Mouse (Mus musculus) midbrain, postnatal 0 days (tissue): ENCODE data around the gene Itga8. TPM values are rescaled to one million over a fixed set of nuclear protein-coding genes. Genes with fewer than 3 reads are reported as not detected.

Source experiments
- ATAC-seq: fragments of 200-750 bp; cut with Nextera tagmentation; 2 replicates; pipeline ENCODE4 v1.8.0; 2017; ENCODE audit warnings: moderate number of reproducible peaks, mild to moderate bottlenecking, moderate TSS enrichment, moderate library complexity; ENCODE audit not compliant: low FRiP score
- DNase-seq: peaks from one replicate; pipeline ENCODE4 v3.0.0-alpha.2; 2015; ENCODE audit warnings: low spot score
- H3K27ac ChIP-seq: fragments of 300-500 bp; sonication (generic); 2 replicates; pipeline ENCODE4 v1.5.1; 2014; ENCODE audit warnings: low read depth, mild to moderate bottlenecking, low read length, mixed read lengths
- H3K27me3 ChIP-seq: fragments of 300-500 bp; sonication (generic); 2 replicates; pipeline ENCODE4 v1.6.1; 2014; ENCODE audit warnings: low read length, control low read depth, mixed read lengths; ENCODE audit not compliant: insufficient read depth
- H3K36me3 ChIP-seq: fragments of 300-500 bp; sonication (generic); 2 replicates; pipeline ENCODE4 v1.6.1; 2014; ENCODE audit warnings: low read length, control low read depth, mixed read lengths; ENCODE audit not compliant: insufficient read depth
- H3K4me1 ChIP-seq: fragments of 300-500 bp; sonication (generic); 2 replicates; pipeline ENCODE4 v1.6.1; 2014; ENCODE audit warnings: mild to moderate bottlenecking, control low read depth, antibody characterized with exemption, low read length, mixed read lengths; ENCODE audit not compliant: insufficient read depth
- H3K4me2 ChIP-seq: fragments of 300-500 bp; sonication (generic); 2 replicates; pipeline ENCODE4 v1.6.1; 2014; ENCODE audit warnings: low read depth, mild to moderate bottlenecking, low read length, mixed read lengths; ENCODE audit not compliant: poor library complexity, severe bottlenecking
- H3K4me3 ChIP-seq: fragments of 300-500 bp; sonication (generic); 2 replicates; pipeline ENCODE4 v1.5.1; 2014; ENCODE audit warnings: low read depth, mild to moderate bottlenecking, low read length, moderate library complexity
- H3K9ac ChIP-seq: fragments of 300-500 bp; sonication (generic); replicated peaks from 2 replicates; pipeline ENCODE4 v1.6.1; 2014; ENCODE audit warnings: mild to moderate bottlenecking, low read length, moderate library complexity, mixed read lengths; ENCODE audit not compliant: poor library complexity, severe bottlenecking
- H3K9me3 ChIP-seq: fragments of 300-500 bp; sonication (generic); 2 replicates; pipeline ENCODE4 v1.6.1; 2016; ENCODE audit warnings: low read length, control low read depth
- CTCF ChIP-seq: IDR thresholded peaks from 2 replicates; pipeline ENCODE4 v1.5.1; 2016; ENCODE audit warnings: antibody characterized with exemption, mild to moderate bottlenecking
- WGBS: fragments of 180-500 bp; shearing (Covaris S2); extraction: QIAGEN DNeasy Blood & Tissue Kit; methylation state at CpG from one replicate; pipeline ENCODE4 v1.1.7; 2014; 5-methylcytosine and 5-hydroxymethylcytosine counted together
- polyA plus RNA-seq: library from polyadenylated mRNA; unstranded; fragments of >200 nt; fragmentation: Nextera tagmentation; extraction: Ambion mirVana; gene quantifications from 2 replicates; pipeline ENCODE4 v1.2.1, GENCODE M21; 2015
- total RNA-seq: library from RNA; depleted of rRNA; stranded (reverse); fragments of >200 nt; gene quantifications from 2 replicates; pipeline ENCODE4 v1.2.3, GENCODE M21; 2014

Itga8 gene
- total and polyA plus RNA-seq, 2 experiments from 2014 or later, result 1.3 to 5.4 TPM

DNA sequence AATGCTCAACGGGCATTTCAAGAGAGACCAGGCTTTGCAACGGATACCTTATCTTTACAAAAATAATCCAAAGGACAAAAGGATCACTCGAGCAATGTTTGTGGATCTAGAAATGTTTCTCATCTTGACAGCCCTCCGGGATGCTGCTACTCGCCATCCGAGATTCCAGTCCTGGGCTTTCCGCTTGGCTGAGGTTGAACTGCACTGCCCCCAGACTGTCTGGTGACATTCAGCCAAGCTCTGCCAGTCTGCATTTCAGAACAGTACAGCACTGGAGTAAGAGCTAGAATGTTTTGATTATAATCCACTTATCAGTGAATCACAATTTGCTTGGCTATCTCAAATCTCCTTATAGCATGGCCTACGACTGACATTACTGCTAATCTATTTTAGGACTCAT, 8.3 kb downstream of the Itga8 start:
- no peak for DNase-seq

DNA sequence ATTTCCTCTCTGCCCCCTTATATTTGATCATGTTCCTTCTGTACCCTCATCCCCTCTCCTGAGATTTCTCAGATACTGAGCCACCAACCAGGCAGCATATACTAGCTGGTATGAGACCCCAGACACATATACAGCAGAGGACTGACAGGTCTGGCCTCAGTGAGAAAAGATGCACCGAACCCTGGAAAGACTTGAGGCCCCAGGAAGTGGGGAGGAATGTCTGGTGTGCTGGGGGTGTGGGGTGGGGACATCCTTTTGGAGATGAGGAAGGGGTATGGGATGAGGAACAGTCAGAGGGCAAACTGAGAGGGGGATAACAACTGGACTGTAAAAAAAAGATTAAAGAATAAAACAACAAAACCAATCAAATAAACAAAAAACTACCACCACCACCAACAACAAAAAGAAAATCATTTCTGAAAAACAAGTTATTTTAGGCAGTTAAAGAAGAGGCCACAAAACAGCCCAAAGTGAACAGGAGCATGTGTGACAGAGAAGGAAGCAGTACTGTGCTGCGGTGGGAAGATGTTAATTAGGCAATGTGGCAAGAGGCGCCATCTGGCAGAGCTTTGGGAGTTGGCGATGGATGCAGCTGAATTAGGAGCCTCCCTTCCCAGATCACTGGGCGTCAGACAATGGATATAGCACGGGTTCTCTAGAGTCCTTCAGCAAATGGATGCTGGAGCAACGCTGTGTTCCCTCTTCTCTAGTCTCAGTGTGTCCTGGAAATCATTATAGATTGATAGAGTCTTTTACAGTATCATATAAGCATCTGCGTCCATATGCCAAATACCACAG, 9.5 kb downstream of the Itga8 start:
- no peaks in the 10 kb centered on the region for H3K9me3 ChIP-seq
- DNase-seq, result peak; percentile 78
- no peaks in the 10 kb centered on the region for H3K27me3 ChIP-seq
- no peak overlapping the region for H3K4me3 ChIP-seq
- TF ChIP-seq CTCF, result no peak
- no peak for ATAC-seq
- H3K27ac ChIP-seq, result no peak overlapping the region
- no peak overlapping the region for H3K4me2 ChIP-seq
- 42% methylated on average over 8 of the region's 8 CpGs for WGBS
- H3K9ac ChIP-seq, result no peak overlapping the region
- H3K4me1 ChIP-seq, result no peaks in the 10 kb centered on the region
- H3K36me3 ChIP-seq, result no peaks in the 10 kb centered on the region

More for the DNA sequence above, 8.3 kb downstream of the Itga8 start:
- Histone ChIP-seq H3K4me1 (no peaks in the 10 kb centered on the region), H3K4me2 (no peak overlapping the region), H3K27me3 (no peaks in the 10 kb centered on the region), H3K27ac (no peak overlapping the region), H3K4me3 (no peak overlapping the region), H3K9ac (no peak overlapping the region), H3K9me3 (no peaks in the 10 kb centered on the region), H3K36me3 (no peaks in the 10 kb centered on the region)
- WGBS, result 62% methylated on average over 8 of the region's 8 CpGs
- peak; percentile 32; the same call in 1 of the 2 replicates for ATAC-seq
- no peak for TF ChIP-seq CTCF

DNA sequence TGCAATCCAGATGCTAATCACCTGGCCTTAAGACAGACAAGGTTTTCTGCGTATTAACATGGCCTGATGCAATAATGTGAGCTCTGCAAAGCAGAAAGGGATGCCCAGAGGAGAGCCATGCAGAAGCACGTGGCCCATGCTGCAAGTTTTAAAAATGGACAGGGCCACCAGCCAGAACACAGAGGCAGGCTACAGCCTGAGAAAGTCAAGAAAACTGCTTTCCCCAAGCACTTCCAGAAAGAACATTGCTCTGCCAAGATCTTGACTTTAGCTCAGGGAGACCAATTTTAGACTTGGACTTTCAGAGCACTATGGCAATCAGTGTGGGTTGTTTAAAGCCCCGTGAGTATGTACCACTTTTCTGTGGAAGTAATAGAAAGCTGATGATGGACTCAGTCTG, 11.5 kb downstream of the Itga8 start:
- ATAC-seq (no peak), DNase-seq (no peak)
- Histone ChIP-seq H3K27me3 (no peaks in the 10 kb centered on the region), H3K4me2 (no peak overlapping the region), H3K36me3 (no peaks in the 10 kb centered on the region), H3K4me3 (no peak overlapping the region), H3K27ac (no peak overlapping the region), H3K9me3 (no peaks in the 10 kb centered on the region), H3K9ac (no peak overlapping the region), H3K4me1 (no peaks in the 10 kb centered on the region)
- WGBS, result 90% methylated on average over 3 of the region's 3 CpGs
- no peak for TF ChIP-seq CTCF

DNA sequence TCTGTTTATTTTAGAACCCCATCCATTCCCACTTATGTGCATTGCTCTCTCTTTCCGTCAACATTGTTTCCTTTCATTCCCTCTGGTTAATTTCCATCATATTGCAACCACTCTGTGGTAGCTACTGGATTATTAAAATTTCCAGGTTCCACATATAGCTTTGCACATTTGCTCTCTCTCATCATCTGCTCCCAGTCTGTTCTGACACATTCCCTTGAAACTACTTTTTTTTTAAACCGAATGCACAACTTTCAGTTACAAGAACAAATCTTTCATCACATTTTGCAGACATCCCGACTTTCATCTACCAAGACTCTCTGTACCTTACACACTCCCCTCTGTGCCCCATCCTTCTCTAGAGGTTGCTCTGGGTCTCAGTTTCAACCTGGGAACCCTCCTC, 13.9 kb downstream of the Itga8 start:
- no peak overlapping the region for H3K9ac ChIP-seq
- H3K4me3 ChIP-seq, result no peak overlapping the region
- no peak for TF ChIP-seq CTCF
- 91% methylated on average over 3 of the region's 3 CpGs for WGBS
- no peak overlapping the region for H3K4me2 ChIP-seq
- DNase-seq (no peak), ATAC-seq (no peak)
- no peaks in the 10 kb centered on the region for H3K27me3 ChIP-seq
- no peaks in the 10 kb centered on the region for H3K9me3 ChIP-seq
- no peak overlapping the region for H3K27ac ChIP-seq
- no peaks in the 10 kb centered on the region for H3K36me3 ChIP-seq
- H3K4me1 ChIP-seq, result no peaks in the 10 kb centered on the region

DNA sequence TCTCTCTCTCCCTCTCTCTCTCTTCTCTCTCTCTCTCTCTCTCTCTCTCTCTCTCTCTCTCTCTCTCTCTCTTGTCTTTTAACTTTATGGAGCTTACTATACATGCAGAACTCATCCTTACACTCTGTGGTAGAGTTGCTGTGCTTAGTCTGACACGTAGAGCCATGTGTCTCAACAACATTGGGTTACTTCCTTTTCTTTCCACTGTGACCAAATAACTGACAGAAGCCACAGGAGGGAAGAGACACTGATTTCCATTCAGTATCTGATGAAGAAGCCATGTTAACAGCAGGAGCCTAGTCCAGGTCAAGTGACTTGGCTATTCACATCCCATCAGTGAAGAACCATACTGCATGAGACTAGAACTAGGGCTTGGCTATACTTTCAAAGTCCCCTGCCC, 21.1 kb downstream of the Itga8 start:
- no peaks in the 10 kb centered on the region for H3K36me3 ChIP-seq
- no peaks in the 10 kb centered on the region for H3K27me3 ChIP-seq
- H3K4me1 ChIP-seq, result no peaks in the 10 kb centered on the region
- no peak for TF ChIP-seq CTCF
- H3K9ac ChIP-seq, result no peak overlapping the region
- no peak overlapping the region for H3K4me3 ChIP-seq
- 69% methylated on average over 1 of the region's 1 CpGs for WGBS
- H3K9me3 ChIP-seq, result no peaks in the 10 kb centered on the region
- no peak for DNase-seq
- H3K27ac ChIP-seq, result no peak overlapping the region
- H3K4me2 ChIP-seq, result no peak overlapping the region
- no peak for ATAC-seq

DNA sequence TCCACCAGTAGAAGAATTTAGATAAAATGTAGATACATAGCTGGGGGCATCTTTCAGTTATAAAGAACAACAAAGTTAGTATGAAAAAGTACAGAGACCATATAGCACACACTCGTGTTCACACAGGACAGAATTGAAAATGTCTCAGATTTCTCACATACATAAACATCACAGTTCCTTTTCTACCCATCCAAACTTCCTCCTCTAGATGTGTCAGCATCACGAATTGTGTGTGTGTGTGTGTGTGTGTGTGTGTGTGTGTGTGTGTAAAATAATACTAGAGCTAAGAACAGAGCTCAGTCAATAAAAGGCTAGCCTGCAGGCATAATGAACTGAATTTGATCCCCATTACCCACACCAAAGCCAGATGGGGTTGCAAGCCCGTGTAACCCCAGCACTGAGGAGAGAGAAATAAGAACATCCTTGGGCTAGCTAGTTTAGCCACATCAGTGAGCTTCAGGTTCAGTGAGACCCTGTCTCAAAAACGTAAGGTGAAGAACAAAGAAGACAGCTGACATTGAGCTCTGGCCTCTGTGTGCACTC, 22.6 kb downstream of the Itga8 start:
- H3K36me3 ChIP-seq, result no peaks in the 10 kb centered on the region
- TF ChIP-seq CTCF, result no peak
- DNase-seq (no peak), ATAC-seq (no peak)
- H3K4me3 ChIP-seq, result no peak overlapping the region
- 68% methylated on average over 4 of the region's 4 CpGs for WGBS
- no peaks in the 10 kb centered on the region for H3K9me3 ChIP-seq
- no peak overlapping the region for H3K4me2 ChIP-seq
- H3K27ac ChIP-seq, result no peak overlapping the region
- no peaks in the 10 kb centered on the region for H3K27me3 ChIP-seq
- no peaks in the 10 kb centered on the region for H3K4me1 ChIP-seq
- H3K9ac ChIP-seq, result no peak overlapping the region
